In genomic region chr13:102600026-102600425, GRCm38 (mm10) we compare ENCODE assay signal across 16 mouse cellular contexts.
A peak's percentile ranks its signal among the peaks of the same experiment; 100 is the strongest.
DNase-seq lines count a peak whose midpoint lies in the region; ATAC-seq and TF ChIP-seq lines count a peak whose summit lies in the region.
"Had no signal": no experiment of that assay in that cellular context is flagged by ENCODE, and none has a peak within 500 bp of the region (broad histone marks: within the 10 kb centered on the region; RNA-seq: fewer than 3 reads in every experiment).

No protein-coding gene starts in this region.

- H3K4me1 ChIP-seq in heart, embryonic 16.5 days (ENCODE audit: control insufficient read depth, insufficient read depth, low read length) = peaks cover 16% of the 10 kb centered on the region
- peaks cover 2% of the 10 kb centered on the region for H3K4me1 ChIP-seq in heart, adult 2 months (ENCODE audit: control insufficient read depth, insufficient read depth, low read length)
- H3K4me1 ChIP-seq in cortical plate, adult 2 months (ENCODE audit: control insufficient read depth, insufficient read depth, low read length) = no peaks in the 10 kb centered on the region
- H3K4me1 ChIP-seq: limb, embryonic 15.5 days; lung, embryonic 15.5 days; neural tube, embryonic 12.5 days had no signal

- intact Hi-C loops in heart, adult 2 months (cut with DNase I) = no loop called here

- no peaks in the 10 kb centered on the region for H3K27me3 ChIP-seq in heart, embryonic 16.5 days (ENCODE audit: control insufficient read depth, insufficient read depth, low read length)
- H3K27me3 ChIP-seq in heart, adult 2 months (ENCODE audit: control insufficient read depth, insufficient read depth, low read length) = no peaks in the 10 kb centered on the region
- H3K27me3 ChIP-seq: limb, embryonic 15.5 days; lung, embryonic 15.5 days; neural tube, embryonic 12.5 days had no signal

- DNase-seq in heart, adult 2 months = no peak
- DNase-seq in left cerebral cortex, adult 11 months (ENCODE audit: low spot score) = peak; percentile 62
- DNase-seq in left cerebral cortex, adult 18-20 months (ENCODE audit: low spot score in 2 of 2) = no peak
- DNase-seq in Muller cell, postnatal 12 days (ENCODE audit: inconsistent ontology term) = peak; percentile 47
- no peak for DNase-seq in adrenal gland, postnatal 14 days
- DNase-seq: adrenal gland, postnatal 36 days; heart, adult 18-20 months; kidney, adult 9 months; right cerebral cortex, postnatal 14 days had no signal

- peak; percentile 28; the same call in 1 of the 2 replicates for ATAC-seq in heart, embryonic 16.5 days (replicated peaks; ENCODE audit: extremely low read depth, insufficient read depth, low FRiP score)

- no peak overlapping the region for H3K9ac ChIP-seq in heart, embryonic 16.5 days (ENCODE audit: low read length)
- H3K9ac ChIP-seq in heart, adult 2 months (ENCODE audit: low read depth, low read length) = no peak overlapping the region
- H3K9ac ChIP-seq: limb, embryonic 15.5 days; lung, embryonic 15.5 days; neural tube, embryonic 12.5 days had no signal

- TF ChIP-seq EP300 in heart, adult 2 months (IDR thresholded peaks at IDR 0.05; ENCODE audit: insufficient read depth, low read depth, low read length) = no peak

- H3K4me3 ChIP-seq in heart, embryonic 16.5 days (ENCODE audit: low read length) = no peak overlapping the region
- H3K4me3 ChIP-seq in heart, adult 2 months = no peak overlapping the region
- H3K4me3 ChIP-seq in cortical plate, adult 2 months (ENCODE audit: insufficient read depth, low read length) = no peak overlapping the region
- H3K4me3 ChIP-seq: erythroblast, embryonic 14.5 days; limb, embryonic 15.5 days; lung, embryonic 15.5 days; megakaryocyte, embryonic 14.5 days; neural tube, embryonic 12.5 days had no signal

- H3K27ac ChIP-seq in heart, embryonic 16.5 days (ENCODE audit: low read length) = peak overlapping the region; percentile 80
- H3K27ac ChIP-seq in heart, adult 2 months = no peak overlapping the region
- H3K27ac ChIP-seq in cortical plate, adult 2 months (ENCODE audit: insufficient read depth, low read length) = peak overlapping the region; percentile 82
- H3K27ac ChIP-seq: limb, embryonic 15.5 days; lung, embryonic 15.5 days; neural tube, embryonic 12.5 days had no signal

- H3K36me3 ChIP-seq in heart, embryonic 16.5 days (ENCODE audit: control insufficient read depth, insufficient read depth) = no peaks in the 10 kb centered on the region
- H3K36me3 ChIP-seq in heart, adult 2 months (ENCODE audit: control insufficient read depth, insufficient read depth, low read length) = peaks cover 1% of the 10 kb centered on the region; the same call in 1 of the 2 replicates
- H3K36me3 ChIP-seq: limb, embryonic 15.5 days; lung, embryonic 15.5 days; neural tube, embryonic 12.5 days had no signal

- no peak for TF ChIP-seq CTCF in heart, adult 2 months (IDR thresholded peaks at IDR 0.05)
- no peak for TF ChIP-seq CTCF in cortical plate, adult 2 months (IDR thresholded peaks at IDR 0.05; ENCODE audit: extremely low read depth, insufficient read depth, low read length)

- no peak for TF ChIP-seq POLR2A in heart, adult 2 months (IDR thresholded peaks at IDR 0.05; ENCODE audit: insufficient read depth, low read depth, low read length)
- no peak for TF ChIP-seq POLR2A in cortical plate, adult 2 months (IDR thresholded peaks at IDR 0.05; ENCODE audit: extremely low read depth, insufficient read depth, low read length)

- H3K4me2 ChIP-seq in heart, embryonic 16.5 days (ENCODE audit: low read depth, low read length) = peak overlapping the region; percentile 12; the same call in 1 of the 2 replicates
- H3K4me2 ChIP-seq: limb, embryonic 15.5 days; lung, embryonic 15.5 days; neural tube, embryonic 12.5 days had no signal

- H3K9me3 ChIP-seq in heart, embryonic 16.5 days (replicated peaks; ENCODE audit: control insufficient read depth, low read length) = no peaks in the 10 kb centered on the region
- H3K9me3 ChIP-seq: limb, embryonic 15.5 days; lung, embryonic 15.5 days; megakaryocyte, embryonic 14.5 days; neural tube, embryonic 12.5 days had no signal

- H3K79me2 ChIP-seq in heart, adult 2 months (replicated peaks; ENCODE audit: control insufficient read depth, insufficient read depth, low read length) = no peaks in the 10 kb centered on the region

- WGBS in heart, embryonic 16.5 days = 24% methylated on average over 4 of the region's 4 CpGs
- 35% methylated on average over 4 of the region's 4 CpGs for WGBS in heart, adult 2 months

Comparison
In these comparisons a context has a peak if more than half of its experiments do, and no peak if none do; other contexts are left out.
1. DNase-seq: peak in left cerebral cortex, adult 11 months (single experiment) and Muller cell, postnatal 12 days (single experiment); none in heart, adult 2 months (0 of 2), left cerebral cortex, adult 18-20 months (0 of 2) and adrenal gland, postnatal 14 days (single experiment).